Mouse (Mus musculus): ENCODE data around the gene Lamc3.

DNA sequence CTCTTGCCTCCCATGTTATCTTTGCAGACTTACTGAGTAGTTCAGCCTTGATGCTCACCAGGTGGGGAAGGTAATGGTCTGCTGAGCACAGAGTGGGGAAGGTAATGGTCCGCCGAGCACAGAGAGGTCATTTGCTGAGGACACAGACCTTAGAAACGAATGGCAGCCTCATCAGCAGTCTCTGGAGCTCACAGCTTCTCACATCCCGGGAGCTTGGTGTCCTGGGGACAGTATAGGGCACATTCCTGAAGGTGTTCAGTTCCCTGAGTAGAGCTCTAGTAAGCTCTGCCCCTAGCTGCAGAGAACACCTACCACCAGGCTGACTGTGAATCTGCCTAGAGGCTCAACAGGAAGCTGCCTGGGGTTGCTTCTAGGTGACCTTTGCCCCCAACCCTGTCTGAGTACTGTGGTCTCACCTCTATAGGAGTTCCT, 74.7 kb downstream of the Lamc3 start:
- no peak for TF ChIP-seq CTCF (IDR thresholded peaks at IDR 0.05)
- TF ChIP-seq POLR2A (IDR thresholded peaks at IDR 0.05; ENCODE audit: insufficient read depth, low read depth, low read length), result no peak

Measured in heart, adult 2 months (tissue).